Mouse (Mus musculus) midbrain, embryonic 11.5 days (tissue): ENCODE data around the gene Peg10. TPM values are rescaled to one million over a fixed set of nuclear protein-coding genes. Genes with fewer than 3 reads are reported as not detected.

Experiments
- ATAC-seq: fragments of 200-750 bp; cut with Nextera tagmentation; 2 replicates; pipeline ENCODE4 v1.8.0; 2017; ENCODE audit warnings: moderate TSS enrichment, moderate library complexity; ENCODE audit not compliant: low FRiP score
- DNase-seq: peaks from one replicate; pipeline ENCODE4 v3.0.0; 2015; ENCODE audit warnings: low spot score; ENCODE audit errors: missing footprints
- H3K27ac ChIP-seq: fragments of 300-500 bp; sonication (generic); 2 replicates; pipeline ENCODE4 v1.5.1; 2014; ENCODE audit warnings: low read depth, low read length
- H3K27me3 ChIP-seq: fragments of 300-500 bp; sonication (generic); 2 replicates; pipeline ENCODE4 v1.6.1; 2014; ENCODE audit warnings: mild to moderate bottlenecking, low read length, moderate library complexity, mixed read lengths; ENCODE audit not compliant: control insufficient read depth, insufficient read depth
- H3K36me3 ChIP-seq: fragments of 300-500 bp; sonication (generic); 2 replicates; pipeline ENCODE4 v1.6.1; 2014; ENCODE audit warnings: mild to moderate bottlenecking, low read length, moderate library complexity, mixed read lengths; ENCODE audit not compliant: control insufficient read depth, insufficient read depth
- H3K4me1 ChIP-seq: fragments of 300-500 bp; sonication (generic); 2 replicates; pipeline ENCODE4 v1.6.1; 2014; ENCODE audit warnings: low read length; ENCODE audit not compliant: control insufficient read depth, insufficient read depth
- H3K4me2 ChIP-seq: fragments of 300-500 bp; sonication (generic); 2 replicates; pipeline ENCODE4 v1.6.1; 2014; ENCODE audit warnings: mild to moderate bottlenecking, moderate library complexity
- H3K4me3 ChIP-seq: fragments of 300-500 bp; sonication (generic); 2 replicates; pipeline ENCODE4 v1.5.1; 2014; ENCODE audit warnings: low read depth, low read length
- H3K9ac ChIP-seq: fragments of 300-500 bp; sonication (generic); 2 replicates; pipeline ENCODE4 v1.6.1; 2014; ENCODE audit warnings: low read length
- H3K9me3 ChIP-seq: fragments of 300-500 bp; sonication (generic); 2 replicates; pipeline ENCODE4 v1.6.1; 2016; ENCODE audit warnings: low read length; ENCODE audit not compliant: control insufficient read depth
- WGBS: fragments of 180-500 bp; shearing (Covaris S2); extraction: QIAGEN DNeasy Blood & Tissue Kit; methylation state at CpG from one replicate; pipeline ENCODE4 v1.1.7; 2014; 5-methylcytosine and 5-hydroxymethylcytosine counted together
- polyA plus RNA-seq: library from polyadenylated mRNA; unstranded; fragments of >200 nt; fragmentation: Nextera tagmentation; extraction: Ambion mirVana; gene quantifications from 2 replicates; pipeline ENCODE4 v1.2.1, GENCODE M21; 2014

The Peg10 gene
- polyA plus RNA-seq, result 11.2 and 11.9 TPM in 2 replicates

DNA sequence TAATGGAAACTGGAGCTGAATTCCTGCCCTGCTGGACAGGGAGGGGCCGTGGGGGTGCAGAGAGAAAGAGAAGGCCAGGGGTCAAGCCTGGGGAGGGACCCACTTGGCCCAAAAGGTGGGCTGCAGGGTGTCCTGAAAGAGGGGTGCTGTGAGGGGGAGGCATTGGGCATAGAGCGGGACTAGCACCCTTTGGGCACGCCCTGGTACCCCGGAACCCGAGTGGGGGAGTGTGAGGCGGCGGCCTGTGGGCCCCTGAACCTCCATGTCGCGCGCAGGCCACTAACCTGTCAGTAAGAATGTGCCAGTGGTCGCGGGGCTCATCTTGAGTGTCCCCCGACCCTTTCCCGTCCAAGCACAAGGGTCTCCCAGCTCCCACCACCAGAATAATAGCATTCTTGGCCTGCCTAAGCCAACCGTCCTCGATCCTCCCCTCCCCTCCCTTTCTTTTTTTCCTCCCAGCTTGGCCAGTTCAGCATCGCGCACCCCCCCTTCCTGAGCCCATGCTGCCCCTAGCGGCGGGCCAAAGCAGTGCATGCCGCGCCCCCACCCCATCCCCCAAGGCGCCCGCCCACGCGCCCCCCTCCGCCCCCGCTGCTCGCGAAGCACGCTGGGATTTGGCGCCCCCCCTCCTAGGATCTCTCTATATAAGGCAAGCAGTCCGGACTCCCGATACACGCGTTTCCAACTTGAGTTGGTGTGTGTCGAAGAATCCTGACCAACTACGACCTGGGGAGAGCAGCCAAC lies at the start of gene Peg10, which contains the start of gene Sgce:
Gene Peg10, plus strand, starts transcription at position 611 of the 744 bp plus-strand sequence.
Gene Sgce, minus strand, starts transcription at position 512 of the 744 bp plus-strand sequence.
- no peaks in the 10 kb centered on the region for H3K27me3 ChIP-seq
- no peaks in the 10 kb centered on the region for H3K36me3 ChIP-seq
- peaks cover 3% of the 10 kb centered on the region; the same call in 1 of the 2 replicates for H3K4me1 ChIP-seq
- ATAC-seq (peak; percentile 75), DNase-seq (peak; percentile 98)
- WGBS, result 44% methylated on average over 35 of the region's 38 CpGs
- peak within 1 kb of the TSS; percentile 60 for H3K4me2 ChIP-seq
- H3K27ac ChIP-seq, result peak within 1 kb of the TSS; percentile 73
- H3K9ac ChIP-seq, result peak within 1 kb of the TSS; percentile 82
- H3K4me3 ChIP-seq, result peak within 1 kb of the TSS; percentile 47
- peaks cover 5% of the 10 kb centered on the region; the same call in 1 of the 2 replicates for H3K9me3 ChIP-seq

GRCm38 (mm10) chr6:4701641-4702040 lies 45.5 kb upstream of the Peg10 start:
- Histone ChIP-seq H3K36me3 (no peaks in the 10 kb centered on the region; the same call in 1 of the 2 replicates), H3K27ac (no peak overlapping the region), H3K4me1 (no peaks in the 10 kb centered on the region), H3K4me3 (no peak overlapping the region), H3K4me2 (no peak overlapping the region), H3K27me3 (no peaks in the 10 kb centered on the region), H3K9me3 (no peaks in the 10 kb centered on the region), H3K9ac (no peak overlapping the region)
- ATAC-seq, result no peak
- DNase-seq, result no peak
- WGBS, result 88% methylated on average over 8 of the region's 8 CpGs

- Histone ChIP-seq H3K4me1 (no peaks in the 10 kb centered on the region), H3K36me3 (no peaks in the 10 kb centered on the region; the same call in 1 of the 2 replicates)
- 86% methylated on average over 7 of the region's 7 CpGs for WGBS
Observed at GRCm38 (mm10) chr6:4703908-4704307, 43.2 kb upstream of the Peg10 start.

GRCm38 (mm10) chr6:4706415-4706814 lies 40.7 kb upstream of the Peg10 start:
- Histone ChIP-seq H3K9ac (no peak overlapping the region), H3K4me2 (no peak overlapping the region), H3K27me3 (no peaks in the 10 kb centered on the region), H3K36me3 (no peaks in the 10 kb centered on the region; the same call in 1 of the 2 replicates), H3K4me1 (no peaks in the 10 kb centered on the region), H3K4me3 (no peak overlapping the region), H3K9me3 (no peaks in the 10 kb centered on the region), H3K27ac (no peak overlapping the region)
- DNase-seq, result no peak
- WGBS, result 89% methylated on average over 5 of the region's 5 CpGs
- ATAC-seq, result no peak

More at GRCm38 (mm10) chr6:4703908-4704307, 43.2 kb upstream of the Peg10 start:
- Histone ChIP-seq H3K9me3 (no peaks in the 10 kb centered on the region), H3K4me2 (no peak overlapping the region), H3K9ac (no peak overlapping the region), H3K4me3 (no peak overlapping the region), H3K27ac (no peak overlapping the region), H3K27me3 (no peaks in the 10 kb centered on the region)
- DNase-seq, result no peak
- ATAC-seq, result no peak

- Histone ChIP-seq H3K4me1 (no peaks in the 10 kb centered on the region), H3K27ac (no peak overlapping the region), H3K36me3 (no peaks in the 10 kb centered on the region), H3K27me3 (no peaks in the 10 kb centered on the region), H3K9me3 (no peaks in the 10 kb centered on the region), H3K4me3 (no peak overlapping the region), H3K9ac (no peak overlapping the region), H3K4me2 (no peak overlapping the region)
- DNase-seq (no peak), ATAC-seq (no peak)
- WGBS, result 79% methylated on average over 1 of the region's 1 CpGs
Observed at GRCm38 (mm10) chr6:4708971-4709370, 38.1 kb upstream of the Peg10 start.

GRCm38 (mm10) chr6:4716171-4716570 lies 30.9 kb upstream of the Peg10 start:
- ATAC-seq (no peak), DNase-seq (no peak)
- no peaks in the 10 kb centered on the region for H3K9me3 ChIP-seq
- no peaks in the 10 kb centered on the region for H3K27me3 ChIP-seq
- H3K27ac ChIP-seq, result no peak overlapping the region
- no peak overlapping the region for H3K4me3 ChIP-seq
- no peak overlapping the region for H3K9ac ChIP-seq
- H3K4me2 ChIP-seq, result no peak overlapping the region
- no peaks in the 10 kb centered on the region for H3K36me3 ChIP-seq
- WGBS, result 96% methylated on average over 2 of the region's 2 CpGs
- H3K4me1 ChIP-seq, result no peaks in the 10 kb centered on the region

GRCm38 (mm10) chr6:4717344-4717743 lies 29.8 kb upstream of the Peg10 start:
- Histone ChIP-seq H3K9ac (no peak overlapping the region), H3K4me1 (no peaks in the 10 kb centered on the region; the same call in 1 of the 2 replicates), H3K27ac (no peak overlapping the region), H3K4me2 (no peak overlapping the region), H3K4me3 (no peak overlapping the region), H3K27me3 (no peaks in the 10 kb centered on the region), H3K36me3 (no peaks in the 10 kb centered on the region), H3K9me3 (no peaks in the 10 kb centered on the region)
- ATAC-seq (no peak), DNase-seq (no peak)
- WGBS, result 91% methylated on average over 2 of the region's 2 CpGs

DNA sequence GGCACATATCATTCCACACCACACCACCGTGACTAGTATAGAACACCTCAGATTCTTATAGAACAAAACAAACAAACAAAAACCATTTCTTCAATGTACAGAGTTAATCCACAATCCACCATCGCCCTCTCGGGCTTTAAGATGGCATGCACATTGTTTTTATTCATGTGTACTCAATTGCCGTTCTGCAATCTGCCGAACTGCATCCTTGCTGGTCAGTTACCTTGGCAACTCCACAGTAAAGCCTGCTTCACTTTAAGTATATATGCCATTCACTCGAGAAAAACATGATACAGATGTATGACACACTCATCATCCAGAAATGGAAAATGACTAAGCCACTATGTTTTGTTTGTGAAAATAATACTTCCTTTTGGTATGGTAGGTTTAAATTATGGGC lies 25.0 kb upstream of the Peg10 start:
- 49% methylated on average over 6 of the region's 6 CpGs for WGBS
- ATAC-seq (no peak), DNase-seq (no peak)
- Histone ChIP-seq H3K27ac (no peak overlapping the region), H3K4me1 (peaks cover 6% of the 10 kb centered on the region), H3K27me3 (no peaks in the 10 kb centered on the region), H3K4me2 (no peak overlapping the region), H3K4me3 (no peak overlapping the region), H3K36me3 (no peaks in the 10 kb centered on the region), H3K9ac (no peak overlapping the region), H3K9me3 (no peaks in the 10 kb centered on the region)

GRCm38 (mm10) chr6:4722739-4723138 lies 24.4 kb upstream of the Peg10 start:
- Histone ChIP-seq H3K36me3 (no peaks in the 10 kb centered on the region), H3K4me1 (peaks cover 6% of the 10 kb centered on the region), H3K9me3 (no peaks in the 10 kb centered on the region), H3K9ac (no peak overlapping the region), H3K4me2 (no peak overlapping the region), H3K4me3 (no peak overlapping the region), H3K27ac (no peak overlapping the region), H3K27me3 (no peaks in the 10 kb centered on the region)
- DNase-seq (no peak), ATAC-seq (no peak; the same call in 1 of the 2 replicates)
- WGBS, result 85% methylated on average over 13 of the region's 13 CpGs
